Mouse (Mus musculus) neural tube, embryonic 14.5 days (tissue): ENCODE measurements around the gene Prickle1. TPM values are rescaled to one million over a fixed set of nuclear protein-coding genes. Genes with fewer than 3 reads are reported as not detected.

Experiments used
- ATAC-seq: fragments of 200-750 bp; cut with Nextera tagmentation; 2 replicates; pipeline ENCODE4 v1.8.0; 2017; ENCODE audit warnings: low read depth, mild to moderate bottlenecking, moderate TSS enrichment, moderate library complexity
- H3K27ac ChIP-seq: fragments of 300-500 bp; sonication (generic); 2 replicates; pipeline ENCODE4 v1.5.1; 2014; ENCODE audit warnings: low read depth, mild to moderate bottlenecking, control low read depth, low read length, moderate library complexity, mixed read lengths
- H3K27me3 ChIP-seq: fragments of 300-500 bp; sonication (generic); 2 replicates; pipeline ENCODE4 v1.6.1; 2014; ENCODE audit warnings: low read length; ENCODE audit not compliant: control insufficient read depth, insufficient read depth
- H3K36me3 ChIP-seq: fragments of 300-500 bp; sonication (generic); 2 replicates; pipeline ENCODE4 v1.6.1; 2014; ENCODE audit warnings: low read length, mixed read lengths; ENCODE audit not compliant: control insufficient read depth, insufficient read depth
- H3K4me1 ChIP-seq: fragments of 300-500 bp; sonication (generic); 2 replicates; pipeline ENCODE4 v1.6.1; 2014; ENCODE audit warnings: low read length; ENCODE audit not compliant: control insufficient read depth, insufficient read depth
- H3K4me2 ChIP-seq: fragments of 300-500 bp; sonication (generic); 2 replicates; pipeline ENCODE4 v1.6.1; 2014; ENCODE audit warnings: mild to moderate bottlenecking, low read depth, low read length, control low read depth
- H3K4me3 ChIP-seq: fragments of 300-500 bp; sonication (generic); 2 replicates; pipeline ENCODE4 v1.5.1; 2014; ENCODE audit warnings: low read depth, low read length, control low read depth, mixed read lengths
- H3K9ac ChIP-seq: fragments of 300-500 bp; sonication (generic); replicated peaks from 2 replicates; pipeline ENCODE4 v1.6.1; 2014; ENCODE audit warnings: low read depth, mild to moderate bottlenecking, control low read depth, low read length, mixed read lengths
- H3K9me3 ChIP-seq: fragments of 300-500 bp; sonication (generic); 2 replicates; pipeline ENCODE4 v1.6.1; 2016; ENCODE audit warnings: low read length; ENCODE audit not compliant: control insufficient read depth
- WGBS: fragments of 180-500 bp; shearing (Covaris S2); extraction: QIAGEN DNeasy Blood & Tissue Kit; methylation state at CpG from one replicate; pipeline ENCODE4 v1.1.7; 2014; 5-methylcytosine and 5-hydroxymethylcytosine counted together
- polyA plus RNA-seq: library from polyadenylated mRNA; unstranded; fragments of >200 nt; fragmentation: Nextera tagmentation; extraction: Ambion mirVana; gene quantifications from 2 replicates; pipeline ENCODE4 v1.2.1, GENCODE M21; 2014

Gene Prickle1
- polyA plus RNA-seq, 1 experiment from 2014 or later: 26.9 TPM

GRCm38 (mm10) chr15:93596991-93597390, 1.3 kb upstream of the Prickle1 start:
- no peak for ATAC-seq
- Histone ChIP-seq H3K4me2 (peak overlapping the region; percentile 93; the same call in 1 of the 2 replicates), H3K9ac (no peak overlapping the region), H3K4me3 (no peak overlapping the region; the same call in 1 of the 2 replicates), H3K27me3 (no peaks in the 10 kb centered on the region), H3K9me3 (no peaks in the 10 kb centered on the region), H3K36me3 (no peaks in the 10 kb centered on the region), H3K27ac (no peak overlapping the region), H3K4me1 (peaks cover 13% of the 10 kb centered on the region)
- whole genome bisulfite sequencing: 73% methylated on average over 11 of the region's 11 CpGs

DNA sequence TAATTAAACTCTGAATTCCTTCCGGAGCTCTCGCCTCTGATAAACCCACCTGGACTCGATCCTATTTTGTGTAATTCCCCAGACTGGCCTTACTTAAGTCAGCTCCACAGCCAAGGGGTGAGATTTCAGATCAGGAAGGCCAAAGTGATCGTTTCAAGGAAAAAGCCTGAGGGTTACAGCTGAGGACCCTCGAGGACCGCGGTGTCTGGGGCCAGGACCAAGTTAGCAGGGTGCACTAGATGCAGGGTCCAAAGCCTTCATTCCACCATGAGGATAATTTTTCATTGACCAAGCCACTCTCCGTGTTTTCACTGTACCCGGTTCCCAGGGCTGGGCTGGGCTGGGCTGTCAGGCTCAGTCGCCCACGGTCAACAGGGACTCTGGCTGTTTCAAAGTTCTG, 594 bp upstream of the Prickle1 start:
- Histone ChIP-seq H3K27ac (peak overlapping the region; percentile 85; the same call in 1 of the 2 replicates), H3K27me3 (no peaks in the 10 kb centered on the region), H3K4me3 (peak overlapping the region; percentile 82), H3K36me3 (no peaks in the 10 kb centered on the region), H3K9ac (peak overlapping the region; percentile 82), H3K4me1 (peaks cover 15% of the 10 kb centered on the region), H3K4me2 (peak overlapping the region; percentile 93), H3K9me3 (no peaks in the 10 kb centered on the region)
- peak; percentile 50; the same call in 1 of the 2 replicates for ATAC-seq
- WGBS: under 1% methylated on average over 11 of the region's 11 CpGs

DNA sequence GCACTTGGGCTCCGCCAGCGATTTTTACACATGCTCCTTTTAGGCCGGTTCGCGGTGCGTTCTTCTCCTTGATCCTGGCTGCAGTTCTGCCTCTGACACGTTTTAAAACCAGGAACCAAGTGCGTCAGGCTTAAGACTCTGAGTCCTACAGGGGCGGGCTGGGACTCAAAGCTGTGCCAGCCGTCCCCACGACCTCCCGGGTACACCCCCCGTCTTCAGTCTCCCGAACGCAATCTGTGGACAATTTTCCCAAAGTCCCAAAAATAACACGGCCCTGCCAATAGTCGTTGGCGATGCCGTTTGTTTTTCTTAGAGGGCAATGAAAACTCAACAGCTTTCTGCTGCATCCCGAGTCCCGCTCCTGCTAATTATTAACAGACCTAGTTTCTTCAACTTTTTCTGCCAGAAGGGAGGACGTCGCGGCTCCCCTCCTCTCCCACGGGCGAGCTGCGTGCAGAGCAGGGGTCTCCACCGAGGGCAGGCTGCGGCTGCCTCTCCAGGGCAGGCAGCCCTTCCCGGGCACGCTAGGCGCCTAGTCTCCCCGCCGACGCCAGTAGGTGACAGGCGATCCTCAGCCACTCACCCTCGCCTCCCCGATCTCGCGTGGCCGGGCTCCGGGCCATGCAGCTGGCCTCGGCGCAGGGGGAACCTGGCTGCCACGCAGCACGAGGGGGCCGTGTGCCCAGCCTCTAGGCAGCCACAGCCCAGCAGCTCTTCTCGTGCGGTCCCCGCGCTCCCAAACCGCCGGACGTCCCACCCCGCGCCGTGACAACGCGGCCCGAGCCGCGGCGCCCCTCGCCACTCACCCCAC, 598 bp downstream of the Prickle1 start:
- WGBS: under 1% methylated on average over 64 of the region's 64 CpGs
- Histone ChIP-seq H3K9me3 (no peaks in the 10 kb centered on the region), H3K9ac (peak overlapping the region; percentile 82), H3K27ac (peak overlapping the region; percentile 85), H3K4me2 (peak overlapping the region; percentile 93), H3K4me3 (peak overlapping the region; percentile 82), H3K4me1 (peaks cover 15% of the 10 kb centered on the region), H3K36me3 (no peaks in the 10 kb centered on the region), H3K27me3 (no peaks in the 10 kb centered on the region)
- ATAC-seq: peak; percentile 72

DNA sequence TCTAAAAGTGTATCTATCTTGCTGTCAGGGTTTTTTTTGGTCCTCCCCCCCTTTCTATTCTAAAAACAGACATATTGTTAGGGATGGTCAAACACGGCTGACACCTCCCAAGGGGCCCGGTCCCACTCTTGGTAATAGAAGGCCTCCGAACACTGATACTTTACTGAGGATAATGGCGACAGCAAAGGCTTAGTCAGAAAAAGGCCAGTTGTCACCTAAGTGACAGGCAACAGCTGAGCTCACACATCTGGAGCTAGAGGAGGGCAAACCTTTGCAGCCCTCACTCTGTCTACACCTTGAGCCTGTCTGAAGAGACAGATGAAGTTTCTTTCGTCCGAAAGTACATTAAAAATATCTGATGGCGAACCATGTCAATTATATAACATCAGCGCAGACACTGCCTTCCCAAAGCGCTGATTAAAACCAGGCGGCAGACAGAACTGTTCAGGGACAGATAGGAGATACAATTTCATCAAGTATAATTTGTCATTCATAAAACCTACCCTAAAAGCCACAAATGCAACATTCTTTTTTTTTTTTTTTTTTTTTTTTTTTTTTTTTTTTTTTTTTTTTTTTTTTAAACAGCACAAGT, 1.3 kb downstream of the Prickle1 start:
- ATAC-seq: no peak
- WGBS: 16% methylated on average over 10 of the region's 10 CpGs
- Histone ChIP-seq H3K27me3 (no peaks in the 10 kb centered on the region), H3K4me1 (peaks cover 15% of the 10 kb centered on the region), H3K9ac (peak overlapping the region; percentile 82; the same call in 1 of the 2 replicates), H3K9me3 (no peaks in the 10 kb centered on the region), H3K27ac (peak overlapping the region; percentile 35), H3K36me3 (no peaks in the 10 kb centered on the region), H3K4me2 (peak overlapping the region; percentile 93), H3K4me3 (peak overlapping the region; percentile 82)

GRCm38 (mm10) chr15:93592596-93592995, 3.1 kb downstream of the Prickle1 start:
- Histone ChIP-seq H3K9ac (no peak overlapping the region), H3K4me1 (peaks cover 15% of the 10 kb centered on the region), H3K27me3 (no peaks in the 10 kb centered on the region), H3K27ac (no peak overlapping the region), H3K4me2 (no peak overlapping the region; the same call in 1 of the 2 replicates), H3K9me3 (no peaks in the 10 kb centered on the region), H3K4me3 (no peak overlapping the region), H3K36me3 (no peaks in the 10 kb centered on the region)
- 72% methylated on average over 3 of the region's 3 CpGs for WGBS
- ATAC-seq: no peak

- H3K4me3 ChIP-seq: peak overlapping the region; percentile 23
- H3K27me3 ChIP-seq: no peaks in the 10 kb centered on the region
- no peaks in the 10 kb centered on the region for H3K36me3 ChIP-seq
- peak overlapping the region; percentile 46 for H3K9ac ChIP-seq
- 2% methylated on average over 12 of the region's 12 CpGs for WGBS
- H3K27ac ChIP-seq: peak overlapping the region; percentile 46; the same call in 1 of the 2 replicates
- peak overlapping the region; percentile 65 for H3K4me2 ChIP-seq
- peaks cover 15% of the 10 kb centered on the region for H3K4me1 ChIP-seq
- H3K9me3 ChIP-seq: no peaks in the 10 kb centered on the region
- ATAC-seq: peak; percentile 20; the same call in 1 of the 2 replicates
Observed at GRCm38 (mm10) chr15:93591831-93592321, 3.8 kb downstream of the Prickle1 start.

DNA sequence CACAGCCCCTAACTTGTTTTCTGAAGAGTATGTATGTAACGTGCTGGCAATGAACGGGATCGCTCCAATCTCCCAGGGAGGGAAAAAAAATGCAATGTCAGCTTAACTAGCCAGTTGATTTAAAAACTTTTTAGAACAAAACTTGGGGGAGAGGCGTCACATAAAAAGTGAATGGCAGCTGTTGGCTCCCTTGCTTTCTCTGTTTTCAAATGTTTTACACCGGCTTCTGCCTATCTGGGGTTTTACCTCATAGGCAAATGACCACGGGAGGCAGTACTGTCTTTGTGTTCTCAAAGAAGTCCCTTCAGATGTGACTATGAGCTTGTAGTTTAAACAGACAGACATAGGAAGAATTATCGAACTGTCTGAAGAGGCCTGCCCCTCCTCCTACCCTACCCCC, 4.3 kb downstream of the Prickle1 start:
- Histone ChIP-seq H3K4me2 (peak overlapping the region; percentile 65), H3K9me3 (no peaks in the 10 kb centered on the region), H3K27ac (no peak overlapping the region), H3K36me3 (no peaks in the 10 kb centered on the region), H3K4me1 (peaks cover 15% of the 10 kb centered on the region), H3K9ac (peak overlapping the region; percentile 46; the same call in 1 of the 2 replicates), H3K27me3 (no peaks in the 10 kb centered on the region), H3K4me3 (peak overlapping the region; percentile 23)
- no peak for ATAC-seq
- 20% methylated on average over 7 of the region's 7 CpGs for WGBS

GRCm38 (mm10) chr15:93588401-93588800, 7.3 kb downstream of the Prickle1 start:
- H3K9me3 ChIP-seq: no peaks in the 10 kb centered on the region
- H3K27ac ChIP-seq: no peak overlapping the region
- H3K27me3 ChIP-seq: no peaks in the 10 kb centered on the region
- H3K9ac ChIP-seq: no peak overlapping the region
- H3K4me1 ChIP-seq: peaks cover 9% of the 10 kb centered on the region
- H3K4me2 ChIP-seq: no peak overlapping the region
- no peak overlapping the region for H3K4me3 ChIP-seq
- no peaks in the 10 kb centered on the region for H3K36me3 ChIP-seq
- WGBS: 86% methylated on average over 6 of the region's 6 CpGs
- ATAC-seq: no peak

GRCm38 (mm10) chr15:93587660-93588059, 8.0 kb downstream of the Prickle1 start:
- no peak overlapping the region for H3K27ac ChIP-seq
- no peaks in the 10 kb centered on the region for H3K9me3 ChIP-seq
- peaks cover 8% of the 10 kb centered on the region for H3K4me1 ChIP-seq
- 77% methylated on average over 8 of the region's 8 CpGs for WGBS
- ATAC-seq: no peak
- H3K36me3 ChIP-seq: no peaks in the 10 kb centered on the region
- H3K4me2 ChIP-seq: no peak overlapping the region
- H3K4me3 ChIP-seq: no peak overlapping the region
- no peaks in the 10 kb centered on the region for H3K27me3 ChIP-seq
- H3K9ac ChIP-seq: no peak overlapping the region
